Mouse (Mus musculus) neutrophil, adult 83 days (primary cell): ENCODE results near the gene Tsga10ip. TPM values are rescaled to one million over a fixed set of nuclear protein-coding genes. Genes with fewer than 3 reads are reported as not detected.

Source experiments
- total RNA-seq, 2 experiments: library from RNA; stranded (reverse); gene quantifications; one replicate each; pipeline ENCODE4 v1.2.4; 2023

Gene Tsga10ip
- total RNA-seq, result not detected

DNA sequence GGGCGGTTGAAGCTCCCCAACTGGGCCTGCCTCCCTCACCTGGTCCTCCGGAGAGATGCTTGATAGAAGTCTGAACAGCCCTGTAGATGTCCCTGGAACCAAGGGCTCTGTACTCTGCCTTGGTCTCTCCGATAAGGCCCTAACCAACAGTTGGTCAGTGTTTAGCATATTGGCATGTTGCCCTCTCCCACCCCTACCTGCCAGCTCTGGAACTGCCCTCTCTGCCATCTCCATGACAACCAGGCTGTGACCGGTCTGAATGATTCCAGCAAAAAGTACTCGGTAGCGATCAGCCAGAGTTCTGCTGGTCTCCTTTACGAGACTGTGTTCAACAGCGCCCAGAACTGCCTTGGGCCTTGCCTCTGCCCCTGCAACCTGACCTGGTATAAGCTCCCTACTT is at the start of gene Tsga10ip:
TSS of gene Tsga10ip (minus strand) at position 234 of the 400 bp plus-strand sequence.

DNA sequence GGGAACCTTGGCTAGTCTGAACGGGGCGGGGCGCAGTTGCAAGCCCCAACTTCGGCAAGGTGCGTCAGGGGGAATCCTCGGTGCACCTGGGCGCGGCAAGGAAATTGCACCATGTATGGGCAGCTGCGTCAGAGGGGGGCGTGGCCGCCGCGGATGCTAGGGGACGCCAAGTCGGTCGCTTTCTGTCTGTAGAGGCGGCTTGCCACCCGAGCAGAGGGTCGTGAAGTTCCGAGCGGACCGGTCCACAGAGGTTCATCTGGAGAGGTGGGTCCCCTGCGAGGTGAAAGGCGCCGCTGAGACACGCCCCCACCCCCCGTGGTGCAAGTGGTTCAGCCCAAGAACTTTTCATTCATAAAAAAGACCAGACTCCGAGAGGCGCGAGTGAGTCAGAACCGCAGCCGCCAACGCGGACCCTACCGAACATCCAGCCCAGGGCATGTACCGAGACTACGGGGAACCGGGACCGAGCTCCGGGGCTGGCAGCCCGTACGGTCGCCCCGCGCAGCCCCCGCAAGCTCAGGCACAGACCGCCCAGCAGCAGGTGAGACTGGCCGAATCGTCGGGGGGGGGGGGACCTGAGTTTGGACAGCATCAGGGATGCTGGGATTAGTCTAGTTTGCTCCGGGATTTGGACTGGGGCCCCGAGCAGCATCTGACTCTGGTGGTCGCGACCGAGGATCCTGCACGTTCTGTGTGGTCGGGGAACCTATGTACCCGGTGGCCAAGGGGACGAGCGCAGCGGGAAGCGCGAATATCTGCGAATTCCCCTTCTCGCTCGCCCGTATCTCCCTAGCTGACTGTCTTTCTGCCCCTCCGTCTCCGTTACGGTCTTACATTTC is 45.4 kb upstream of the Tsga10ip start, which contains the start of gene Fosl1:
TSS of gene Fosl1 (plus strand) at position 33 of the 839 bp plus-strand sequence.

DNA sequence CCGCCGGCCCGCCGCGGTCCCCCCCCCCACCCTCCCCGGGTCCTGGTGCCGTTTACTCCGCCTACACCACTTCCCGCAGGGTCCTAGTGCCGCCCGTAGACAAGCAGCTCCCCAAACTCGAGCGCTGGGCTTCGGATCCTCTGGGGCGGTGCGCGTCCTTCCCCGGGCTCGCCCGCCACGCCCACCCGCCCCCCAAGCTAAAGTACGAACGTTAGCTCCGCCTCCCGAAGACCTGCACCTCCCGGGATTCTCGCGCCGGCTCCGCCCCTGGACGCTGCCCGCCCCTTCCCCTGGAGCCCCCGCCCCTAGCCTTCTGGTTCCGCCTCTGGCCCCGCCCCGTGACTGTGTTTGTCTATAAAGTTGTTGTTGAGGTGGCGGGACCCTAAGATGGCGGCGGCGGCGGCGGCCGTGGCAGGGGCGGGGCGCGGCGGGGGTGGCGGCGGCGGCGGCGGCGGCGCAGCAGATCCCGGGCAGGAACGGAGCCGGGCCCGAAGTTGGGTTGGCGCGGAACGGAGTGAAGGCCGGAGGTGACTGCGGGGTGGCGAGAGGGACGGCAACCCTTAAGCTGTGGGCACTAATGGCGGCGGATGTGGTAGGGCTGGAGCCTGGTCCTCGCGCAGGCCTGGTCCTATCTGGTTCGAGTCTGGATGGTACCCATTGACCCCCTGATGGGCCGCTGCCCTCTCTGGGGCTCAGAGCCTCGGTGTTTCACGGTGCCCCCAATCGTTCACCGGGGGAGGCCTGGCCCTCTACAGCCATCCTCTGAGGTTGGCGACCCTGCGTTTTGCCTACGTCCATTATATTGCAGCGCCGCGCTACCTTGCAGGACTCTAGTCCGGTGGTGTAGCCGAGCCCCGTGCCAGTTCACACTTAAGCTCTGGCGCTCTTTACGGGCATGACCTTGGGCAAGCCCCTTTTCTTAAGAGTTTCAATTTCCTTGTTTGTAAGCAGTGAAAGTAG is 22.7 kb upstream of the Tsga10ip start, which contains the start of the genes Drap1 and AI837181:
TSS of gene Drap1 (minus strand) at position 198 of the 960 bp plus-strand sequence.
TSS of gene AI837181 (plus strand) at position 363 of the 960 bp plus-strand sequence.

DNA sequence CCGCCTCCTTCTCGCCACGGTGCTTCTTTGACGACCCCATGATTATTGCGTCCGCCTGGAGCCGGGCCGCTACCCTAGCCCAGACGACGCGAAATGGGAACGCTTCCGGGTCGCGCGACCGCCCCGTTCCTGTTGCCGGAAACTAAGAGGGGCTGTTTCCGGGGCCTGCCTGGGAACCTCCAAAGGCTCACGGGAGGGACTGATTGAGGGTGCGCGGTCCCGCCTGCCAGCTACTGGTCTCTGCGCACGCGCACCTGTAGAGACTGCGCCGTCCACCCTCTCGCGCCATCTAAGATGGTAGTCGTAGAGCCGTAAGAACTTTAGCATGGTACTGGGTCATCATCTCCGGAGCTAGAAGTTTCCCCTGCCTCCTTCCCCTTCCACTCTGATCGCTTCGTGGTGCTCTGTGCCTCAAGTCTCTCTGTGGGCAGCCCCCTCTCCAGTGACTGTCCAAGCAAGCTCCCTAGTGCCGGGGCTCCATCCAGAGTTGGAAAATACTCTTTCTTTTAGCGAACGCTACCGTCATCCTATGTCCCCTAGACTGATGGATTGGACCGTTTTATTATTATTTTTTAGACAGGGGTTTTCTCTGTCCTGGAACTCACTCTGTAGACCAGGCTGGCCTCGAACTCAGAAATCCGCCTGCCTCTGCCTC is 13.6 kb downstream of the Tsga10ip start, which contains the start of gene Sart1:
TSS of gene Sart1 (minus strand) at position 116 of the 655 bp plus-strand sequence.

DNA sequence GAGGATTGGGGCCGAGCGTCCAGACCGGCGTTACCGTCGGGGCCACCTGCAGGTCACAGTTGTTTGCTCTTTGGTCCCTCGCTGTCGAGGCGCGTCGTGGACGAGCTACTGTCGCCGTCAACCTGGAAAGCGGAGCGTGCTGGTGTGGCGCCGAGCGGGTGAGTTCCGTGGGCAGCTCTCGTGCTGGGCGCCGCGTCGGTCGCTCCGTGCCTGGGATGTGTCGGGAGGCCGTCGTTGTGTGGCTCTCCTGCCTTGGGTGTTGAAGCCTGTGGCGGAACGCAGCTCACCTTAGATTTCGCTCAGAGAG is 35.3 kb downstream of the Tsga10ip start, which contains the start of gene Banf1:
TSS of gene Banf1 (minus strand) at position 116 of the 307 bp plus-strand sequence.

DNA sequence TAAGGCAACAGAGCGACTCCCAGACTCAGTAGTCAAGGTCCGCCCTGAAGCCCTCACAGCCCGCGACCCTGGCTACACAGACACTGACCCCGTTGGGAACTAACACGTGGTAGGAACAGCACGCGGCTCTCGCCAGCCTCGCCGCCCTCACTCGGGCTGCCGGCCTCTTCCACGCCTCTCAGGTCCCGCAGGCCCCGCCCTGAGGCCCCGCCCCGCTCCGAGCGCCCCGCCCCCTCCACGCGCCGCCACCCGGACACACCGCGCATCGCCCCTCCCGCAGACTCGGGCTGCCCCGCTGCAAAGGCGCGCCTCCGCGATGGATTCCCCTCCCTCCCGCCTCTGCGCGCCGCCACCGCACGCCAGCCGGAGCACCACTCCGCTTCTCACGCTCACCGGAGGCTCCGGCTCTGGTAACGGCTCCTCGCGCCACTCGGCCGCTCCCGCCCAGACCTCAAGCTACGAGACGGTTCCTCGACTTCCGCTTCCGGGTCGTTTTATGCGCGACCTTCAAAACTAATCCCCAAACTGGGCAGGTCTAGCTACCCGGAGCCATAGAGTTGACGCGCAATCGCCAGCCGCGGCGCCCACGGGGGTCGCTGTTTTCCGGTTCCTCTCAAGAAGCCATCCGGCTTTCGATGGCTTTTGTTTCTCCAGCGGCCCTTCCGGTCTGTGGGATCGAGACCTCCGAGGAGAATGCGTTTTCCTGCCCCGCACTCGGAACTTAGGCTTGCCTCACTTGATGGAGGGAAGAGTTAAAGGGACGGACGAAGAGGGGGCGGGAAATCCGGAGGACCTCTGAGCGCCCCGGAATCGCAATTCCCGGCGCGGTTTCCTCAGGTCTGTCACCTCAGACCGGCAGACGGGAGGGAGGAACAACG is 35.9 kb downstream of the Tsga10ip start, which contains the start of gene Eif1ad:
TSS of gene Eif1ad (plus strand) at position 567 of the 878 bp plus-strand sequence.

DNA sequence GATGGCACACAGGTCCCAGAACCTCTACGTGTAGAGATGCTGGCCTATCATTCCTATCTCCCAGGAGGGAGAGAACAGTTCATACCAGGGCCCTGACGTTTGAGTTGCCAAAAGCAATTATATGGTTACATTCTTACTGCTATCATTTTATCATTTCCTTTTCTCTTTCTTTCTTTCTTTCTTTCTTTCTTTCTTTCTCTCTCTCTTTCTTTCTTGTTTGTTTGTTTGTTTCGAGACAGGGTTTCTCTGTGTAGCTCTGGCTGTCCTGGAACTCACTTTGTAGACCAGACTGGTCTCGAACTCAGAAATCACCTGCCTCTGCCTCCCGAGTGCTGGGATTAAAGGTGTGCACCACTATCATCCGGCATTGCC is 52.8 kb downstream of the Tsga10ip start, which contains the start of gene Cst6:
TSS of gene Cst6 (minus strand) at position 73 of the 372 bp plus-strand sequence.

Other genes starting within 250 kb of the Tsga10ip start
- gene Pacs1, start 129.4 kb downstream of the Tsga10ip start, total RNA-seq, result 100 to 1,000 TPM in 1 of 2 experiments, 10 to 100 TPM in 1; 91.2 to 101 TPM
- gene Sf3b2, start 107.1 kb downstream of the Tsga10ip start, total RNA-seq, result 100 to 1,000 TPM; 203 to 204 TPM
- gene Gal3st3, start 104.2 kb downstream of the Tsga10ip start, total RNA-seq, result not detected
- not detected for gene Catsper1, start 66.8 kb downstream of the Tsga10ip start, total RNA-seq
- not detected for gene Cst6, start 53.0 kb downstream of the Tsga10ip start, total RNA-seq
- gene Eif1ad, start 35.8 kb downstream of the Tsga10ip start, total RNA-seq, result 10 to 100 TPM; 20.3 to 20.6 TPM
- 10 to 100 TPM; 77.5 to 94.0 TPM for gene Banf1, start 35.4 kb downstream of the Tsga10ip start, total RNA-seq
- 10 to 100 TPM; 89.1 to 96.6 TPM for gene Sart1, start 13.8 kb downstream of the Tsga10ip start, total RNA-seq
- gene Drap1, start 22.5 kb upstream of the Tsga10ip start, total RNA-seq, result 100 to 1,000 TPM; 104 to 121 TPM
- gene AI837181, start 22.6 kb upstream of the Tsga10ip start, total RNA-seq, result 10 to 100 TPM; 36.4 to 36.5 TPM
- 10 to 100 TPM; 37.1 to 40.2 TPM for gene Fosl1, start 45.0 kb upstream of the Tsga10ip start, total RNA-seq
- 1 to 10 TPM; 1.6 TPM for gene Ccdc85b, start 55.4 kb upstream of the Tsga10ip start, total RNA-seq
- 10 to 100 TPM; 47.8 to 53.1 TPM for gene Fibp, start 58.1 kb upstream of the Tsga10ip start, total RNA-seq
- not detected for gene Ctsw, start 66.0 kb upstream of the Tsga10ip start, total RNA-seq
- 1 to 10 TPM in 1 of 2 experiments, under 1 TPM in 1; 0.53 to 1.8 TPM for gene Efemp2, start 71.4 kb upstream of the Tsga10ip start, total RNA-seq
- 10 to 100 TPM; 17.1 to 18.7 TPM for gene Mus81, start 85.9 kb upstream of the Tsga10ip start, total RNA-seq
- gene Cfl1, start 87.9 kb upstream of the Tsga10ip start, total RNA-seq, result 1,000 to 10,000 TPM; 1,642 to 1,678 TPM
- 1 to 10 TPM; 1.2 to 1.4 TPM for gene 1700020D05Rik, start 101.3 kb upstream of the Tsga10ip start, total RNA-seq
- gene Snx32, start 108.0 kb upstream of the Tsga10ip start, total RNA-seq, result 1 to 10 TPM; 6.2 to 6.6 TPM
- under 1 TPM in 1 of 2 experiments, not detected in 1; 0.18 TPM for gene Ovol1, start 158.1 kb upstream of the Tsga10ip start, total RNA-seq
- 10 to 100 TPM; 72.1 to 79.9 TPM for gene Ap5b1, start 165.5 kb upstream of the Tsga10ip start, total RNA-seq
- gene Rnaseh2c, start 199.3 kb upstream of the Tsga10ip start, total RNA-seq, result 100 to 1,000 TPM; 164 to 169 TPM
- 10 to 100 TPM; 63.2 to 72.7 TPM for gene Kat5, start 207.7 kb upstream of the Tsga10ip start, total RNA-seq
- gene Rela, start 235.0 kb upstream of the Tsga10ip start, total RNA-seq, result 10 to 100 TPM; 72.2 to 81.3 TPM